Mouse (Mus musculus) midbrain, embryonic 11.5 days (tissue): Measurements from ENCODE around the gene Lrrc42. TPM values are rescaled to one million over a fixed set of nuclear protein-coding genes. Genes with fewer than 3 reads are reported as not detected.
A peak's percentile ranks its signal among the peaks of the same experiment; 100 is the strongest.

Experiments
- ATAC-seq: fragments of 200-750 bp; cut with Nextera tagmentation; 2 replicates; pipeline ENCODE4 v1.8.0; 2017; ENCODE audit warnings: moderate TSS enrichment, moderate library complexity; ENCODE audit not compliant: low FRiP score
- DNase-seq: peaks from one replicate; pipeline ENCODE4 v3.0.0; 2015; ENCODE audit warnings: low spot score; ENCODE audit errors: missing footprints
- H3K27ac ChIP-seq: fragments of 300-500 bp; sonication (generic); 2 replicates; pipeline ENCODE4 v1.5.1; 2014; ENCODE audit warnings: low read depth, low read length
- H3K27me3 ChIP-seq: fragments of 300-500 bp; sonication (generic); 2 replicates; pipeline ENCODE4 v1.6.1; 2014; ENCODE audit warnings: mild to moderate bottlenecking, low read length, moderate library complexity, mixed read lengths; ENCODE audit not compliant: control insufficient read depth, insufficient read depth
- H3K36me3 ChIP-seq: fragments of 300-500 bp; sonication (generic); 2 replicates; pipeline ENCODE4 v1.6.1; 2014; ENCODE audit warnings: mild to moderate bottlenecking, low read length, moderate library complexity, mixed read lengths; ENCODE audit not compliant: control insufficient read depth, insufficient read depth
- H3K4me1 ChIP-seq: fragments of 300-500 bp; sonication (generic); 2 replicates; pipeline ENCODE4 v1.6.1; 2014; ENCODE audit warnings: low read length; ENCODE audit not compliant: control insufficient read depth, insufficient read depth
- H3K4me2 ChIP-seq: fragments of 300-500 bp; sonication (generic); 2 replicates; pipeline ENCODE4 v1.6.1; 2014; ENCODE audit warnings: mild to moderate bottlenecking, moderate library complexity
- H3K4me3 ChIP-seq: fragments of 300-500 bp; sonication (generic); 2 replicates; pipeline ENCODE4 v1.5.1; 2014; ENCODE audit warnings: low read depth, low read length
- H3K9ac ChIP-seq: fragments of 300-500 bp; sonication (generic); 2 replicates; pipeline ENCODE4 v1.6.1; 2014; ENCODE audit warnings: low read length
- H3K9me3 ChIP-seq: fragments of 300-500 bp; sonication (generic); 2 replicates; pipeline ENCODE4 v1.6.1; 2016; ENCODE audit warnings: low read length; ENCODE audit not compliant: control insufficient read depth
- WGBS: fragments of 180-500 bp; shearing (Covaris S2); extraction: QIAGEN DNeasy Blood & Tissue Kit; methylation state at CpG from one replicate; pipeline ENCODE4 v1.1.7; 2014; 5-methylcytosine and 5-hydroxymethylcytosine counted together
- polyA plus RNA-seq: library from polyadenylated mRNA; unstranded; fragments of >200 nt; fragmentation: Nextera tagmentation; extraction: Ambion mirVana; gene quantifications from 2 replicates; pipeline ENCODE4 v1.2.1, GENCODE M21; 2014

The Lrrc42 gene
- polyA plus RNA-seq, 1 experiment from 2014 or later, result 70.0 TPM

GRCm38 (mm10) chr4:107291611-107292272 lies 38.4 kb upstream of the Lrrc42 start:
- 91% methylated on average over 7 of the region's 7 CpGs for WGBS
- Histone ChIP-seq H3K9me3 (no peaks in the 10 kb centered on the region), H3K36me3 (no peaks in the 10 kb centered on the region), H3K27ac (no peak overlapping the region), H3K27me3 (no peaks in the 10 kb centered on the region), H3K9ac (no peak overlapping the region), H3K4me3 (no peak overlapping the region), H3K4me2 (no peak overlapping the region), H3K4me1 (no peaks in the 10 kb centered on the region)
- ATAC-seq (no peak), DNase-seq (peak; percentile 23)

DNA sequence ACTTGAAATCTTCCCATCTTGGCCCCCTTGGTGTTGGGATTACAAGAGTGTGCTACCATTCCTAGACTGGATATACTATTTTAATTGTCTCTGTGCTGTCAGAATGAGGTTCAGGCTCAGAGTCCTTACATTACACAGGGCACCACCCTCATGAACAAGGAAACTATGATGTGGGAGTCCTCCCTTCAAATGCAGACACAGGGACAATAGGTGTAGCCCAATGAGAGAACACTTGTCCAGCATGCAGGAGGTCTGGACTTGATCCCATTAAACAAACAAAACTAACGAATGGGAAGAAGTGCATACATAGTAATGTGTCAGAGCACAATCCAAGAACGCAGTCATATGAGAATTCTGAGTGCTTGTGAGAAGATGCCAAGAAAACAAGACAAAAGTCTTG lies 34.2 kb upstream of the Lrrc42 start:
- Histone ChIP-seq H3K9me3 (no peaks in the 10 kb centered on the region), H3K4me1 (no peaks in the 10 kb centered on the region), H3K27me3 (no peaks in the 10 kb centered on the region), H3K4me2 (no peak overlapping the region), H3K36me3 (no peaks in the 10 kb centered on the region), H3K27ac (no peak overlapping the region), H3K9ac (no peak overlapping the region), H3K4me3 (no peak overlapping the region)
- ATAC-seq, result no peak
- WGBS, result 90% methylated on average over 2 of the region's 2 CpGs
- peak; percentile 17 for DNase-seq

- H3K9ac ChIP-seq, result no peak overlapping the region
- no peaks in the 10 kb centered on the region for H3K27me3 ChIP-seq
- no peaks in the 10 kb centered on the region for H3K9me3 ChIP-seq
- H3K27ac ChIP-seq, result no peak overlapping the region
- no peaks in the 10 kb centered on the region for H3K36me3 ChIP-seq
- H3K4me3 ChIP-seq, result no peak overlapping the region
- DNase-seq (peak; percentile 56), ATAC-seq (no peak)
- H3K4me2 ChIP-seq, result no peak overlapping the region
- H3K4me1 ChIP-seq, result no peaks in the 10 kb centered on the region
- WGBS, result 94% methylated on average over 8 of the region's 8 CpGs
These were observed 33.1 kb upstream of the Lrrc42 start for GRCm38 (mm10) chr4:107286386-107286785.

- Histone ChIP-seq H3K9me3 (no peaks in the 10 kb centered on the region), H3K27ac (no peak overlapping the region), H3K36me3 (no peaks in the 10 kb centered on the region), H3K4me3 (no peak overlapping the region), H3K4me1 (no peaks in the 10 kb centered on the region), H3K9ac (no peak overlapping the region), H3K27me3 (peaks cover under 1% of the 10 kb centered on the region; the same call in 1 of the 2 replicates), H3K4me2 (no peak overlapping the region)
- no peak for ATAC-seq
- DNase-seq, result peak; percentile 57
- WGBS, result 84% methylated on average over 3 of the region's 3 CpGs
These were observed 32.3 kb upstream of the Lrrc42 start for GRCm38 (mm10) chr4:107285446-107286200.

DNA sequence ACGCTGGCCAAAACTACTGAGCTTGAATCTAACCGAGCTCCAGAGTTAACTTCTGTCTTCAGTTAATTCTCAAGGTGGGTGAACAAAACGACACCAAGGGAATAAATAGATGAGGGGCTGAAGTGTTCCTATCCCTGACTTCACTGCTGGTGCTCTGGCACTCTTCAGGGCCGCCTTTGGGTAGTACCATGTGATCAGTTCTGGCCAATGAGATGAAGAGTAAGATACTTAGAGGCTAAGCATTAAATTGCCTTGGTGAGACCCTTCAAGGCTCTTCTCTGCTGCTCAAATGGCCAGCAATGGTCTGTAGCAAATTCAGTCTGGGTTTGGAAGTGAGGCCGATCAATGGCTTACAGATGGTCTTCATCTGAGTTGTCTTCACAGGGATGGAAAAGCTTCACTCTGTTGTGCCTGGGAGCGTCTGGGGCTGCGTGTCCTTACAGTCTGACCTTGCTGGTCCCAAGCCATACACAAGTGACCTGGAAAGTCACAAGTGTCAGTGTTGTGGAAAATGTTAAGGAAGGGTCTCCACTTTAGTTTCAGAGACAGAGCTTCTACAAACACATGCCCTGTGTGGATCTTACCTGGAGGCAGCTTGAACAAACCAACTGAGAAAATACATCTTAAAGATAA lies 27.6 kb upstream of the Lrrc42 start:
- H3K9ac ChIP-seq, result no peak overlapping the region
- peaks cover 5% of the 10 kb centered on the region; the same call in 1 of the 2 replicates for H3K27me3 ChIP-seq
- no peak overlapping the region for H3K4me2 ChIP-seq
- H3K4me3 ChIP-seq, result no peak overlapping the region
- 75% methylated on average over 7 of the region's 7 CpGs for WGBS
- ATAC-seq (no peak), DNase-seq (peak; percentile 79)
- H3K4me1 ChIP-seq, result peaks cover 11% of the 10 kb centered on the region
- H3K36me3 ChIP-seq, result no peaks in the 10 kb centered on the region
- no peaks in the 10 kb centered on the region for H3K9me3 ChIP-seq
- H3K27ac ChIP-seq, result no peak overlapping the region

DNA sequence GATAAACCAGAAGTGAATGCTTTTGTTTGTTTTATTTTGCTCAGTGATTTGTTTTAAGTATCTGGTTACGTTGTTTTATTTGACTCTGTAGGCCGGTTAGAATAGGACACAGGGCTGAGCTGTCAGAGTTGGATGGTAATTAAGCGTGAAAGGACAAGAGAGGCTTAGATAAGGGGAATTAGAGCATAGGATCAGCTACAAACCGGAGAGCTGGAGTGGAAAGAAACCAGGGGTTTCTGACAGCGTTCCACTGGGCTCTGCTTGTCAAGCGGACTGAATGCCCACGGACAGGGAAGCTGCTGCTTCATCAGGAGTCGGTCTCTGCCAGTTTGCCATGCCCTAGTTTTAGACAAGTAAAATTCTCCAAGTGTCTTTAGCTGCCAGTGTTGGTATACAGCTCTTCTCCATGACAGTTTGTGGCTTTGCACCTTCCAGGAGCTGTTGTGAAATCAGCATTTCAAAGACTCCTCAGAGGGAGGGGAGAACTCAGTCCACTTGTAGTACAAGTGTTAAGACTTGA lies 24.9 kb upstream of the Lrrc42 start:
- Histone ChIP-seq H3K4me1 (peaks cover 11% of the 10 kb centered on the region), H3K4me3 (no peak overlapping the region), H3K36me3 (no peaks in the 10 kb centered on the region), H3K27ac (no peak overlapping the region), H3K27me3 (peaks cover 5% of the 10 kb centered on the region; the same call in 1 of the 2 replicates), H3K9ac (no peak overlapping the region), H3K4me2 (peak overlapping the region; percentile 32), H3K9me3 (no peaks in the 10 kb centered on the region)
- 8% methylated on average over 8 of the region's 8 CpGs for WGBS
- DNase-seq, result peak; percentile 92
- ATAC-seq, result peak; percentile 58

DNA sequence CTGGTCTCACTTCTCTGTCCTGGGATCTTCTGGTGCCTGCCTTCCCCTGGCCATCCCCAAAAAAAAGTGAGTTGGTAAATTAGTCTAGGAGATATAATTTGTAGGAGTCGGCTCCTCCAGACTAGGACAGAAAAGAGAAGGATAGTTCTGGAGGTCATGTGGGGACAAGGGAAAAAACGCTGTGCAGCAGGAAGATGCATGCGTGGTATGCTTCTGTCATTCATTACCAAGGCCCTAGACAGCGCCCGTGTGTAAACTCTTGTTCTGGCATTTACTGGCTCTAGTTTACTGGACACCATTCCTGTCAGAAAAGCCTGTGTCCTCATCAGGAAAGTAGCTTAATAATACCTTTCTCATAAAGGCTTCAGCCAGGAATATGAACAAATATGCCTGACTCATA lies 21.2 kb upstream of the Lrrc42 start:
- 91% methylated on average over 5 of the region's 5 CpGs for WGBS
- Histone ChIP-seq H3K27me3 (peaks cover 3% of the 10 kb centered on the region; the same call in 1 of the 2 replicates), H3K4me2 (no peak overlapping the region), H3K9ac (no peak overlapping the region), H3K27ac (no peak overlapping the region), H3K4me3 (no peak overlapping the region), H3K4me1 (peaks cover 11% of the 10 kb centered on the region), H3K36me3 (no peaks in the 10 kb centered on the region), H3K9me3 (no peaks in the 10 kb centered on the region)
- DNase-seq (no peak), ATAC-seq (no peak)

GRCm38 (mm10) chr4:107273683-107274082 lies 20.4 kb upstream of the Lrrc42 start:
- Histone ChIP-seq H3K36me3 (no peaks in the 10 kb centered on the region), H3K9me3 (no peaks in the 10 kb centered on the region), H3K4me3 (no peak overlapping the region), H3K27me3 (peaks cover 3% of the 10 kb centered on the region; the same call in 1 of the 2 replicates), H3K4me1 (peaks cover 7% of the 10 kb centered on the region), H3K9ac (no peak overlapping the region), H3K27ac (no peak overlapping the region), H3K4me2 (no peak overlapping the region)
- 92% methylated on average over 4 of the region's 4 CpGs for WGBS
- no peak for DNase-seq
- no peak for ATAC-seq

DNA sequence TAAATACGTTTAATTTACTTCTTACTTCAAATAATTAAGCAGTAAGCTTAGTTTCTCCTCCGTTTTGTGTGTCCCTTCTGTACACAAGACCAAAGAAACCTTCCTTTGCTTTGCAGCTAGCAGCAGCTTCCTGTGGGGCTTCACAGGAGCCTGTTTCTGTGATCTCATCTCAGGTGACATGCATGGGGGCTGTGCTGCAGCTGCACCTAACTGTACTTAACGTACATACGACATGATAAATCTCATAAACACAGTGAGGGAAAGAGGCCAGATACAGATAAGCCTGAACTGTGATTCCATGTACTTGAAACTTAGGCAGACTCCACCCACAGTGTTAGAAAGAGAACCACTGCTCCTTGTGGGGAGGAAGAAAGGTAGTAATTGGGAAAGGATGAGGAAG lies 6.7 kb upstream of the Lrrc42 start:
- H3K27me3 ChIP-seq, result no peaks in the 10 kb centered on the region
- ATAC-seq, result no peak

More for the DNA sequence above, 6.7 kb upstream of the Lrrc42 start:
- Histone ChIP-seq H3K4me1 (no peaks in the 10 kb centered on the region), H3K9me3 (no peaks in the 10 kb centered on the region), H3K4me3 (no peak overlapping the region), H3K4me2 (no peak overlapping the region), H3K9ac (no peak overlapping the region), H3K36me3 (no peaks in the 10 kb centered on the region), H3K27ac (no peak overlapping the region)
- WGBS, result 82% methylated on average over 4 of the region's 4 CpGs
- DNase-seq, result no peak
